Mouse (Mus musculus) E14TG2a.4 (cell line): ENCODE measurements around the gene Mmel1.

ENCODE experiments used
- CTCF ChIP-seq: conservative IDR thresholded peaks from 2 replicates; pipeline ENCODE4 v1.5.1; 2014; ENCODE audit warnings: low read length
- NANOG ChIP-seq: IDR thresholded peaks from 2 replicates; pipeline ENCODE4 v1.6.1; 2014; ENCODE audit warnings: borderline replicate concordance, low read length, mixed read lengths
- POU5F1 ChIP-seq: IDR thresholded peaks from 2 replicates; pipeline ENCODE4 v1.6.1; 2014; ENCODE audit warnings: low read length, borderline replicate concordance

GRCm38 (mm10) chr4:154831915-154832573 is 37.3 kb upstream of the Mmel1 start:
- TF ChIP-seq CTCF (no peak), NANOG (no peak), POU5F1 (no peak)
